Mouse (Mus musculus) urinary bladder, postnatal 10 days (tissue): ENCODE measurements around the gene Sh3pxd2a.

Experiments
- DNase-seq: peaks from one replicate; pipeline ENCODE4 v3.0.0; 2022; ENCODE audit warnings: low spot score

The Sh3pxd2a gene

DNA sequence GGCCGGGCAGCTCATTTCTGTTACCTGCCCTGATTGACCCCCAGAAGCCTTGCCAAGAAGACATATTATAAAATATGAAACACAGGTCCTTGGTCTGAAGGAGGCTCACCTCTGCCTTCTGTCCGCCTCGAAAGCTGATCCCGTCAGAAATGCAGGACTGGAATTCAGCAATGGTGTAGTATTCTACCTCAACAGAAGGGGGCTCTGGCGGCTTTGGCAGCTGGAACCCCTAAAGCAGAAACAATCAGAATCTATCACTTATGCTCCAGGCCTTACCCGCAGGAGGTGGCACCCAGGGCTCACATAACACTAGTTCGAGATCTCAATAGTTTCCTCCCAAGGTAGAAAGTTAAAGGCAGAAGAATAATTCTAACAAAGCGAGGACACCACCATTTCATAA is 194.5 kb downstream of the Sh3pxd2a start:
- no peak for DNase-seq

DNA sequence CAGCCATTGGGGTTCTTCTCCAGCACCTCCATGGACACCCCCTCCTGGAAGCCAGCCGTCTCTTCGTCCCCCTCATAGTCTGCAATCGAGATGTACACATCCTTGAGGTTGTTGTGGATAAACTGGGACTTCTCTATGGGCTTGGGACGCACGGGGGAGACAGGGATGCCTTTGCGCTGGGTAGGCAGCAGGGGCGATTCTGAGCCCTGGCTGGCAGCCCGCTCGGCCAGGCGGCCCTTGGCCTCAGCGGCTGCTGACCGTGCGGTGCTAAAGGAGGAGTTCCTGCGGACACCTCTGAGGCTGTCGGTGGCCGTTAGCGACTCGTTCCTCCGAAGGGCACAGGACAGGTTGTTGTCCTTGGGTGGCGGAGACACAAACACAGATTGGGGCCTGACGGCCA is 197.1 kb downstream of the Sh3pxd2a start:
- no peak for DNase-seq

DNA sequence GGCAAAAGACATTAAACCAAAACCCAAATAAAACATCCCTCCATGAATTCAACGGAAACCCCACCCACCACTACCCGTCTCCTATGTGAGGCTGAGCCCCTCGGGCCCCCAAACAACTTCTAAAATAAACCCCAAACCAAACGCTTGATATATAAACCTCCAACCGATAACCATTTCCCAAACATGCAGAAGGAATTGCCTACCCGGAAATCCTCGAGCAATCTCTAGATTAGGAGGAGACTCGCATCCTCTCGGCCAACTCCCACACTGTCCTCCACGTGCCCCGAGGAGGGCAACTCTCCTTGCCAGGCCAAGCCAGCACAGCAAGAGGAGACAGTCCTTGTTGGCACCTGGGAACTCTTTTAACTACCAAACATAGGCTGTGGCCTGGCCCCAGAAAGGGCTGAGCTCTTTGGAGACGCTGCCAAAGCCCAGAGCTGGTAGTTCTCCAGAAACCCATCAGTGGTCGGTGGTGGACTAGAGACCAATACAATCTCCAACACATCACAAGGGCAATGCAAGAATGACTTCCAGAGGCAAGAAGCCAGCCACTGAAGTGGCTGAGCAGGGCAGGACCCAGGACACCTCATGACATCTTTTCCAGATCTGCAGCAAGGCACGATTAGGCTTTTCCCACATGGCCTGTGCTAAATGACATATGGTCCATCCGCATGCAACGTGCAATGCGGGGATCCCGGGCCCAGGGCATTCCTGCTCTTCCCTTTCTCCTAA is 198.0 kb downstream of the Sh3pxd2a start:
- DNase-seq = no peak

DNA sequence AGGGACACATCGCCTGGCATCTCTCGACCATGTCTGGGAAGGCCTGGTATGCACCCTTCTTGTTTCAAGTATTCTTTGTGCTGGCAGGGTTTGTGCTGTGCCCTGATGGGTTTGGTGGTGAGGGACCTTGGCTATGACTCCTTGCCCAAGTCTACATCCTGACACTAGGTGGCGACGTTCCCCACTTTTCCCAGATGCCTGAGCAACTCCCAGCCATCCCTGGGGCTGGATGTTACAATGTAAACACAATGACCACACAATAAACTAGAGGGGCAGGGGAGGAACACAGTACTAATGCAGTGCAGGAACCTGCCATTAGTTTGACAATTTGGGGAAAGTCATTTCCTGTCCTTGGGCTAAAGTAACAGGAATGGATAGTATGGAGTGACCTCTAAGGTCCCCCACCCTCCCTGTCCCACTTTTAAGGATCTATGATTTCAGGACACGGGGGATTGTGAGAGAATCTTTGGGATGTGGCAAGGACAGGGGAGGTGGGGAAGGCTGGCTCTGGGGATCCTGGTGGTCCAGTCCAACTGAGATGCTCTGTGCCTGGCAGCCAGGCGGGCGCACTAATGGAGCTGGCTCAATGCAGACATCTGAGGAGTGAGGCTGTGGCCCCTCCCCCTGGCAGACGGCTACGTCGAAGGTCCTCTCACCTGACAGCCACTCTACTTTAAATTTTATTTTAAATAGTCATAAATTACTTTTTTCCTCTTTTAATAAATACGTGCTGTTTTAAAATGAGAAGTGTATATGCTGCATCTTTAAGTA is 199.7 kb downstream of the Sh3pxd2a start:
- no peak for DNase-seq

DNA sequence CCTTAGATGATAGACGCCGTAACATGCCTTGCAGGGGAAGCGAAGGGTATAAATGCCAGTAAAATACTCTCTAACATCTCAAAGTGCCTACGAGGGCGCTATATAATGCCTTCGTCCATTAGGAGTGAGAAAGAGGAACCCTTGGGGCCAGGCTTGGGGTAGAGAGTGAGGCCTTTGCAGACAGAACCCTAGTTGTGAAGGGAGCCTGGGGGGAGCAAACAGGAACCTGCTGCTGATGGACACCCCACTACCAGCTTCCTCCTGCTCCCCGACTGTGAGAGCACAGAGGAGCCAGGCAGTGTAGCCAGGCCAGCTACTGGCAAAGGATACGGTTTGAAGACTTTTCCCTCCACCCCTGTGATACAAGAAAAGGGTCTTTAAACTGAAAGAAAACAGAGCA is 200.6 kb downstream of the Sh3pxd2a start:
- DNase-seq = no peak

DNA sequence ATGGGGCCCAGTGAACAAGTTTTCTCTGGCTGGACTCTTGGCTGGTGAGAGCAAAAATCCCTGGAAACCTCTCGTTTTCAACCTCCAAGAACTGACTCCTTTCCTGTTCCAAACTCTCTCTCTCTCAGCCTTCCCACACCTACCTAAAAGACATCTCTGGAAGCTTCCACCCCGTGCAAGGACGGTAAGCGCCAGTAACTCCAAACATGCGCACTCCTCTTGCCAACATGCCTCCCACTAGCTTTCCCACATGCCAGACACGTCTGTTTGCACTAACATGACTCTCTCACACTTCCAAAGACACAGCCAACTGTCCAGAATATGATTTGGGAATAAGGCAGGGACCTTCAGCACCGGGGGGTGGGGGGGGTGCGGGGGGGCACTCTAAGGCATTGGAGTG is 203.0 kb downstream of the Sh3pxd2a start:
- no peak for DNase-seq

DNA sequence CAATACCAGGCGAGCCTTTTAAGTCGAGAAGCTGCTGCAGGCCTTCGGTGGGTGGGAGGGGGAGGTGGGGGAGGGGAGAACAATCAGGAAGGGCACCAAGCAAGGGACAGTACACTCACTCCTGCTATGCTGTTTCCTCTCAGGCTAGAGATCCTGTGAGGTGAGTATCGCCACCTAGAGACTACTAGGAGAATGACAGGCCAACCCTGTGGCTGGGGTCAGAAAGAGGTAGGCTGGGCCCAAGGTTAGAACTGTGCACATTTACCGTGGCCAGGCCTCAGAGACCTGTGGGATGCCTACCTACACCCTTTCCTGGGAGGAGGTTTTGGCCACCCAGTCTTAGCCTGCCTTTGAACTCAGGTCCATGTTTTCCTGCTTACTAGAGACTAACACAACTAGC is 204.6 kb downstream of the Sh3pxd2a start:
- no peak for DNase-seq

DNA sequence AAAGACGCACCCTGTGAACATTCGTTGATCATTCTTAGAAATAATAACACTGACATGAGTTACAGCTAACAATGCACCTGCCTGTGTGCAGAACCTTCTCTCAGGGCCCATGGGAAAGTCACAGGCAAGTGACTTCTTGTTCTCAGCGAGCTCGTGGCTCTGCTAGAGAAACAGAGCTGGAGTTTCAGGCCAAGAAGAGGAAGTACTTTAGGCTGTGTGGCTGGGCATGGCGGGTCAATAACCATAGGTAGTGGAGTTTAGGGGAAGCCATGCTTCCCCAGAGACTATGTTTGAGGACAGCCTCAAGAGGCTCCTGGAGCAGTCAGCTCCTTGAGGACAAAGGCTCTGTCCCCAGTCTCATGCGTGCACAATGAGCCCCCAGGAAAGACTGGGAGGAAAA is 208.3 kb downstream of the Sh3pxd2a start:
- DNase-seq = no peak

DNA sequence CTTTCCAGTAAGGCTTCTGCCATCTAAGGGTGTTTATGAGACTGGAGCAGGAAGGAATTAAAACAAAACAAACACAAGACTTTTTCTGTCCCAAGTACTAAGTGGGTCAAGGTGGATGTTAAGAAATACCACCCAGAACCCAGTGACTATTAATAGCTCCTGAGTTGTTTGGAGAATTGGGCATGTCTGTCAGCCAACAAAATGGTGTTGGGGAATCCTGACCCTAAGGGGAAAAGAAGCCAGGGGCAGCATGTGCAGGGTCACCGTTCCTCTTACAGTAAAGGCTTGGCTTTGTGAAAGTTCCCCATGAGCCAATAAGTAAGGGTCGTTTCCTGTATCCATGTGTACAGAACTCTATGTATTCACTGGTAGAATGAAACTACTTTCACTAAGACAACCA is 209.2 kb downstream of the Sh3pxd2a start:
- DNase-seq = no peak

DNA sequence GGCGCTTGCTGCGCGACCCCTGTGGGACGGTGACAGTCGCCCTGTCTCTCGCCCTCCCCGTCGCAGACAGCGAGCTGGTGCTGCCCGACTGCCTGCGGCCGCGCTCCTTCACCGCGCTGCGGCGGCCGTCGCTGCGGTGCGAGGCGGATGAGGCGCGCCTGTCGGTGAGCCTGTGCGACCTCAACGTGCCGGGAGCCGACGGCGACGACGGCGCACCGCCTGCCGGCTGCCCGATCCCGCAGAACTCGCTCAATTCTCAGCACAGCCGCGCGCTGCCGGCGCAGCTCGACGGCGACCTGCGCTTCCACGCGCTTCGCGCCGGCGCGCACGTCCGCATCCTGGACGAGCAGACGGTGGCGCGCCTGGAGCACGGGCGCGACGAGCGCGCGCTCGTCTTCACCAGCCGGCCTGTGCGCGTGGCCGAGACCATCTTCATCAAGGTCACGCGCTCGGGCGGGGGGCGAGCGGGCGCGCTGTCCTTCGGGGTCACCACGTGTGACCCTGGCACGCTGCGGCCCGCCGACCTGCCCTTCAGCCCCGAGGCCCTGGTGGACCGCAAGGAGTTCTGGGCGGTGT is 211.1 kb downstream of the Sh3pxd2a start:
- DNase-seq = no peak

DNA sequence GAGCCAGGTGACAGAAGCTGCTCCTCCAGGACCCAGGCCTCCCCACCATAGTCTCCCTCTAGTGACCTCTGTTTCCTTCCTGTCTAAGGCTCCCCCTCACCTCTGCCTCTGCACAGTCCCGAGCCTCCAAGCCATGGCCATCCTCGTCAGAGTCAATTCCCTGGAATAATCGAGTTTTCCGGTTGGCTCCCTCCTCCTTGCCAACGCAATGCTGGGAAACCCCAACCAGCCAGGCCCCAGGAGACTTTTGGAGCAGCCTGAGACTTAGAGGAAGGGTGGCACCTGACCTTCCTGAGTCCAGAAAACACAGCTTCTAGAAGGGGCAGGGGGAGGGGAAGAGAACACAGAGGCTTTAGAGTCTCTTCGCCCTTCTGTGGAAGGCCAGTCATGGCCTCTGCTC is 213.3 kb downstream of the Sh3pxd2a start:
- DNase-seq = no peak

DNA sequence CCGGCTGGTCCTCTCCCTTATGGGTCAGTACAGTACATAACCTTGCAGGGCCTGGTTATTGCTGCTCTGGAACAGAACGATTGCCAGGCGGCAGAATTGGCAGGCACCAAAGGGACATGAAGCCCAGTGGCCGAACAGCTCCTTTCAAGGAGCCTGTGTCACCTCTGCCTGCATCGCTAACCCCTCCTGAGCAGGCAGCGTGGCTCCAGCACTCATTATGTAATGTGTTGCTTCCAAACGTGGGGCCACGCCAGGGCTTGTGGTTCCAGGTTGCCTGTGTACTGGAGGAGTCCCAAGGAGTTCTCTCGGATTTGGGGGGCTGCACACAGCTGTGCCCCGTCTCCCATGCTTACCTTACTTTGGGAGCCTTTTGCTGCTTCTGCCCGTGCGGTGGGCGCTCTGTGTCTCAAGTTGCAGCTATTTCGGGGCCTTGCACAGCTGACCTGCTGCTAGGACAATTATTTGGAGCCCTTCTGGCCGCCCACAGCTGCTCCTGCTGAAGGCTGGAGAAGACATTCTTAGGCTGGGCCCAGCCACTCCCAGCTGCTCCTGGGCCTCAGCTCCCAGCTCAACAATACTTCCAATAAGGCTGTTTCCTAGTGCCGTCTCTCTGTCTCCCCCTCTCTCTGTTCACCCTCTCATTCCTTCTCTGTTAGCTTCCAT is 215.2 kb downstream of the Sh3pxd2a start:
- DNase-seq = no peak

DNA sequence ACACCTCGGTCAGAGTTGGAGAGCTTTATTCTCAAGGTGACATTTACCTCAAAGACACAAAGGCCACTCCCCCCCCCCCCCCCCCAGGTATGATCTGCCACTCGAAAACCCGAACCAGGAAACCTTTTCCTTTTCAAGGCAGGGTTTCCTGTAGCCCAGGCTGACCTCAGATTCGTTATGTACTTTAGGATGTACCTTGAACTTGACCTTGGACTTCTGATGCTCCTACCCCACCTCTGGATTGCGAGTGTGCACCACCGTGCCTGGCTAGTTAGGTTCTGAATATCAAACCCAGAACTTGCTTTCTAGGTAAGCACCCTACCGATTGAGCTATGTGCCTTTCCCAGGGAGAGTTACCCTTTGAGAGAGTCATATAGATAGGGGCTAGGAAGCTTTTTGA is 215.9 kb downstream of the Sh3pxd2a start:
- DNase-seq = no peak

DNA sequence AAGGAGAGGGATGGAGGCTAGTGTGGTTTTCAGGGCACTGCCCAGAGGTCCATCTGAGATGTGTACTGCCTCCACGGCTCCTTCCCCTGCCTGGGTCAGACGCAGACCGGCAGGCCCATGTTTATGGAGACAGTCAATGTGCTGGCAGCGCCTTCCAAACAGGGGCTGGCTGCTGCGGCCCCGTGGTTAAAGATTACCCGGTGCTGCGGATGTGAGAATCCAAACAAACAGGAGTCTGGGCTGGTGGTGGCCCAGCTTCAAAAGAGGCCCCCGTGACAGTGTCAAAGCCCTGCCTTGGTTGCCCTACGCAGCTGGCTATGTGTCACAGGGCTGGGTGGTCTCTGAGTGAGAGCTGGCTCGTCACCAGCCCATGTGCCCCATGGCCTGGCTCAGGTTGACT is 216.4 kb downstream of the Sh3pxd2a start:
- DNase-seq = no peak

DNA sequence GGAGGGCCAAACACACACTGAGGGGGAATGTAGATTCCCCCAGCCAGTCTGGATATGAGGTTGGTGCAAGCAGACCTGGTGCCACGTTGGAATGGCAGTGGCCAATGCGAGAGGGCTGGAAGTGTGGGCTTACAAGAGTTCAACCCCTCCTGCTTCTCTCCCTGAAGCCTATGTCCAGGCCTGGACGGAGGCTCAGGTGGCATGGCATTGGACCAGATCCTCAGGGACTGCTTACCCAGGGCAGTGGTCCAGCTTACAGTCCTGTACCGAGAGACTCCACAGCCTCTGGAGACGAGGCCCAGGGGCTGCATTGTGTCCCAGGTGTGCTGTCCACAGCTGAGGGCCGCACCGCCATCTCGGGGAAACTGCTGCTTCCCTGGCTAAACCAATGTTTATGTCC is 218.7 kb downstream of the Sh3pxd2a start:
- DNase-seq = no peak

DNA sequence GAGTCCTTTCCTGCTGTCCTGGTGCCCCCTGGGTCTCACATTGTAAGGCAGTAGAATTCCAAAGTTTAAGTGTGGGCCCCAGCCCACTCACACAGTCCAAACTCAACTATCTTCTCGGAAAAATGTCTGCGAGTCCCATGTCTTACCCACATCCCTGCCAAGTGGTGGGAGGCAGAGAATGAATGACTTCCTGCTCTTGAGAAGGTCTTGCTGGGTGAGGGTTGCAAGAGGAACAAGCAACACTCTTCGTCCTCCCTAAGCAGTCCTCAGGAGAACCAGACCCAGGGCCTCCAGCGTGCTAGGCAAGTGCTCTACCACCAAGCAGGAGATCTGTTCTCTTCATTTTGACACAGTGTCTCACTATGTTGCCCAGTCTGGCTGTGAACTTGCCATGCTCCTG is 222.0 kb downstream of the Sh3pxd2a start:
- no peak for DNase-seq

DNA sequence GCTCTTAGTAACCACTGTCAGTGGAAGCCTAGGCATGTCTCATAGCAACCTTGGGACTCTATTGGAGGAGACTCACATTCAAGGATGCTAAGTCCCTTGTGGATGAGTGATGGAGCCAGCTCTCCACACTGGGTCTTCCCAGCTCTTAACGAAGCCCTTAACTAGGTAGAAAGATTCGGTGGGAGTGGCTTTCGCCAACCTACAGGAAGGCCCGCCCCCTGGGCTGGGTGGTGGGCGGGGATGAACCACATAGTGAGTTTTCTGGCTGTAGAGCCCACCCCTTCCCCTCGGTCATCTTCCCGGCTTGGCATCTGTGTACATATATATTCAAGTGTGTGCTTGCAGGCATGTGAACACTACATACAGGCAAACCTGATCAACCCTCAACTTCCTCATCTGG is 223.2 kb downstream of the Sh3pxd2a start:
- DNase-seq = no peak

DNA sequence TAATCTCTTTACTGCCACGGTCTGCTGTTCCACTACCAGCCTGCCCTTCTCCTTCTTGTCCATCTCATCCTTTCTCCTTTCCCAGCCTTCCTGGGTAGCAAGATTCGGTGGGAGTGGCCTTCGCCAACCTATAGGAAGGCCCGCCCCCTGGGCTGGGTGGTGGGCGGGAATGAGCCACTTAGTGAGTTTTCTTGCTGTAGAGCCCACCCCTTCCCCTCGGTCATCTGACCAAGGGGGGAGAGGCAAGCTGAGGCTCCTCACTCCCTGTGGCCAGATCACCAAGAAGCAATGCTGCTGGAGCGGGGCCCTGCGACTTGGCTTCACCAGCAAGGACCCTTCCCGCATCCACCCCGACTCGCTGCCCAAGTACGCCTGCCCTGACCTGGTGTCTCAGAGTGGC is 224.1 kb downstream of the Sh3pxd2a start:
- no peak for DNase-seq

DNA sequence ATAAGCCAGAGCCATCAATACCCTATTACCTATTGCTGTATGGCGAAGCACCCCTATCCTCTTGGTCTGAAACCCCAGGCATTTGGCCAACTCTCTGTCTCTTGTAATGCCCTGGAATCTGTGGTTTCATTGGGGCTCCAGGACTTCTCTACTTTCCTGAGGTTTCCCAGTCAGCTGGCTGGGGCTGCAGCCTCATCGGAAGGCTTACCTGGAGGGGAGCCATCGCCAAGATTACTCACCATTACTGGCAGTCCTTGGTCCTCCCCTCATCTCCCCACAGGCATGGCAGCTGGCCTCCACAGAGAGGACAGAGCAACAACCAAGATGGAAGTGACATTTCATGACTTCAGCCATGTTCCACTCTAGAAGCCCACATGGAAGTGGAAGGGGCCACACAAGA is 231.1 kb downstream of the Sh3pxd2a start:
- no peak for DNase-seq

DNA sequence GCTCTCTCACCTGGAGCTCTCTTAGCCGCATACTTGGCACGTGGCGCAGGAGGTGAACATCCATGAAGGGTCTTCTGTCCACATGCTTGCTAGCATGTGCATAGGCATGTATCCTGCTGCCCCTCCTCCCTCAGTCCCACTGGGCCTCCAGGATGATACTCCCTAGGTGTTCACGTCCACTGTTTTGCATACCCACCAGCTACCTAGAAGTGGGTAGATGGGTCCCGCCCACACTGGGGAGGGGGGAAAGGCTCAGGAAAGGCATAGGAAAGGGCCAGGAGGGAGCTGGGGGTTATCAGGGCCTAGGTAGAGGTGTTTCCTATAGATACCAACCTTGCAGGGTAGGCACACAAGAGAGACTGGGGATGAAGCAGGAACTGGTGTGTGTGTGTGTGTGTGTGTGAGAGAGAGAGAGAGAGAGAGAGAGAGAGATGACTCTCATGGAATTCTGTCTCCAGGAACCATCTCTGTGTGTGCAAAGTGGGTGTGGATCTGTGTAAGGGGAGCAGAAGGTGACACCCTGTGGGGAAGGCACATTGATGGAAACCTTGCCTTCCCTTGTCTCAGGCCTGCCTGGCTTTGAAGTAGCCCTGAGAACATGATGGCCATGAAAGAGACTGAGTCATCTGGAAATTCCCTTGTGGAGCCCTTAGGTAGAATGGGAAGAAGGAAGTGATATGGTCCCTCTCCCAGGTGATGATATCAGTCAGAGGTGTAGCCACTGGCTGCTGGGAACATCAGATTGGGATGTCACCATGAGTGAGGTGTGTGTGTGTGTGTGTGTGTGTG is 231.9 kb downstream of the Sh3pxd2a start:
- no peak for DNase-seq

DNA sequence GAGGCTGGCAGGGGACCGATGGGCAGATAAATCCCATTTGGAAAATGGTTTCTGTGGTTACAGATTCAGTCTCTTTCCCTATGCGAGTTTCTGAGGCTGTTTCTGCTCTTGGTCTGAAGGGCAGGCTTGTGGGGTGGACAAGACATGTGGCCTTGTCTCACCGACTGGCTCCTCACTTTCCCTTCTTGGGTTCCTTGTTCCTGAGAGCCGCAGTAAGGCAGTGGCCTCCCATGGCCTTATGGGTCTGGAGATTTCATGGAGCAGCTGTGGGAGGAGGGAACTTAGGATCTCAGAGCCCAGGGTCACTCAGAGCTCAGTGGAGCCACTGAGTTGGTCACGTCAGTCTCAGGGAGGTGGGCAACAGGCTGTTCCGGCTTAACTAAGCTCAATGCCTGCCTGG is 232.8 kb downstream of the Sh3pxd2a start:
- DNase-seq = no peak

DNA sequence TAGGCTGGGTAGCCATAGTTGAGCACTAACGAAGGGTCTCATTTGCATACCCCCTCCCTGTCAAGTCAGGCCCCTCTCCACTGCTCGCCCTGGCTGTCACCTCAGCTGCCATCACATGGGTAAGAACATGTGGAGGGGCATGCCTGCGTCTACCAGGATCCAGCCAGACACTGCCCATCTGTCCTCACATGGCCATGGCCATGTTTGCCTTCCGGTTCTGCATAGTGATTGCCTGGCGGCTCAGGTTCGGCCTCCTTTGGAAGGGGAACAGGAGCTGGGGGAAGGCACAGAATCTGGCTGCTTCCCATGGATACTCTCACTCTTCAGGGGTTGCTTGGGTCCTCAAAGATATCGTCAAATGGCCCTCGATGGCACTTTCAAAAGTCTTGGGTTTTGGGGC is 233.5 kb downstream of the Sh3pxd2a start:
- DNase-seq = no peak
